Mouse (Mus musculus) brain, embryonic 14.5 days (tissue): ENCODE measurements around the gene Igf2r.

Experiments
- CTCF ChIP-seq: fragments of 200-500 bp; IDR thresholded peaks from 2 replicates; pipeline ENCODE4 v1.5.1; 2012; ENCODE audit warnings: inconsistent platforms, mild to moderate bottlenecking, moderate library complexity, borderline replicate concordance; ENCODE audit not compliant: insufficient read depth, insufficient read length; ENCODE audit errors: extremely low read depth
- POLR2A ChIP-seq: fragments of 200-500 bp; IDR thresholded peaks from 2 replicates; pipeline ENCODE4 v1.6.1; 2012; ENCODE audit warnings: mild to moderate bottlenecking, inconsistent platforms, borderline replicate concordance; ENCODE audit not compliant: poor library complexity, insufficient read depth, insufficient read length, severe bottlenecking; ENCODE audit errors: extremely low read depth

GRCm38 (mm10) chr17:12745761-12746160, 23.7 kb downstream of the Igf2r start:
- TF ChIP-seq CTCF (no peak), POLR2A (no peak)
